Mouse (Mus musculus): ENCODE measurements around the gene Pde3a. TPM values are rescaled to one million over a fixed set of nuclear protein-coding genes. Genes with fewer than 3 reads are reported as not detected.
A peak's percentile ranks its signal among the peaks of the same experiment; 100 is the strongest.

The Pde3a gene
- total and polyA plus RNA-seq, 2 experiments: 0.44 to 1.1 TPM

GRCm38 (mm10) chr6:141254956-141255355 is 5.9 kb downstream of the Pde3a start:
- WGBS: 66% methylated on average over 4 of the region's 4 CpGs
- no peak for TF ChIP-seq CTCF (IDR thresholded peaks at IDR 0.05; ENCODE audit: low read depth, low read length)
- TF ChIP-seq POLR2A (IDR thresholded peaks at IDR 0.05; ENCODE audit: extremely low read depth, insufficient read depth, low read length): no peak
- no peak overlapping the region for H3K27ac ChIP-seq (replicated peaks; ENCODE audit: insufficient read depth, low read depth, low read length)

GRCm38 (mm10) chr6:141256896-141257295 is 7.8 kb downstream of the Pde3a start:
- no peak for TF ChIP-seq CTCF (IDR thresholded peaks at IDR 0.05; ENCODE audit: low read depth, low read length)
- no peak for TF ChIP-seq POLR2A (IDR thresholded peaks at IDR 0.05; ENCODE audit: extremely low read depth, insufficient read depth, low read length)
- H3K27me3 ChIP-seq (ENCODE audit: control insufficient read depth, insufficient read depth, low read length): no peaks in the 10 kb centered on the region
- H3K36me3 ChIP-seq (ENCODE audit: control insufficient read depth, insufficient read depth, low read length): no peaks in the 10 kb centered on the region
- H3K27ac ChIP-seq (replicated peaks; ENCODE audit: insufficient read depth, low read depth, low read length): no peak overlapping the region
- no peak overlapping the region for H3K9ac ChIP-seq (ENCODE audit: low read depth, low read length)
- no peaks in the 10 kb centered on the region for H3K79me2 ChIP-seq (ENCODE audit: control insufficient read depth, insufficient read depth, low read length)
- H3K4me1 ChIP-seq (ENCODE audit: control insufficient read depth, insufficient read depth, low read length): no peaks in the 10 kb centered on the region
- no peak overlapping the region for H3K4me3 ChIP-seq (ENCODE audit: insufficient read depth, low read depth, low read length)
- 69% methylated on average over 8 of the region's 8 CpGs for WGBS
- DNase-seq (ENCODE audit: extremely low read depth, low read depth, low spot score): no peak

More at GRCm38 (mm10) chr6:141254956-141255355, 5.9 kb downstream of the Pde3a start:
- no peaks in the 10 kb centered on the region for H3K79me2 ChIP-seq (ENCODE audit: control insufficient read depth, insufficient read depth, low read length)
- peaks cover 4% of the 10 kb centered on the region for H3K27me3 ChIP-seq (ENCODE audit: control insufficient read depth, insufficient read depth, low read length)
- H3K36me3 ChIP-seq (ENCODE audit: control insufficient read depth, insufficient read depth, low read length): no peaks in the 10 kb centered on the region
- no peak overlapping the region for H3K4me3 ChIP-seq (ENCODE audit: insufficient read depth, low read depth, low read length)
- no peak overlapping the region for H3K9ac ChIP-seq (ENCODE audit: low read depth, low read length)
- H3K4me1 ChIP-seq (ENCODE audit: control insufficient read depth, insufficient read depth, low read length): no peaks in the 10 kb centered on the region
- DNase-seq (ENCODE audit: extremely low read depth, low read depth, low spot score): peak; percentile 5

GRCm38 (mm10) chr6:141257434-141258202 is 8.5 kb downstream of the Pde3a start:
- DNase-seq (ENCODE audit: extremely low read depth, low read depth, low spot score): peak; percentile 45
- no peak overlapping the region for H3K4me3 ChIP-seq (ENCODE audit: insufficient read depth, low read depth, low read length)
- no peaks in the 10 kb centered on the region for H3K79me2 ChIP-seq (ENCODE audit: control insufficient read depth, insufficient read depth, low read length)
- no peak overlapping the region for H3K27ac ChIP-seq (replicated peaks; ENCODE audit: insufficient read depth, low read depth, low read length)
- no peaks in the 10 kb centered on the region for H3K27me3 ChIP-seq (ENCODE audit: control insufficient read depth, insufficient read depth, low read length)
- H3K4me1 ChIP-seq (ENCODE audit: control insufficient read depth, insufficient read depth, low read length): no peaks in the 10 kb centered on the region
- H3K9ac ChIP-seq (ENCODE audit: low read depth, low read length): no peak overlapping the region
- WGBS: 79% methylated on average over 6 of the region's 6 CpGs
- TF ChIP-seq POLR2A (IDR thresholded peaks at IDR 0.05; ENCODE audit: extremely low read depth, insufficient read depth, low read length): no peak
- TF ChIP-seq CTCF (IDR thresholded peaks at IDR 0.05; ENCODE audit: low read depth, low read length): peak; percentile 35; the same call in 1 of the 2 replicates
- H3K36me3 ChIP-seq (ENCODE audit: control insufficient read depth, insufficient read depth, low read length): no peaks in the 10 kb centered on the region

GRCm38 (mm10) chr6:141265257-141265656 is 16.2 kb downstream of the Pde3a start:
- H3K27me3 ChIP-seq (ENCODE audit: control insufficient read depth, insufficient read depth, low read length): no peaks in the 10 kb centered on the region
- no peaks in the 10 kb centered on the region for H3K36me3 ChIP-seq (ENCODE audit: control insufficient read depth, insufficient read depth, low read length)
- DNase-seq (ENCODE audit: extremely low read depth, low read depth, low spot score): no peak
- TF ChIP-seq POLR2A (IDR thresholded peaks at IDR 0.05; ENCODE audit: extremely low read depth, insufficient read depth, low read length): no peak
- no peak for TF ChIP-seq CTCF (IDR thresholded peaks at IDR 0.05; ENCODE audit: low read depth, low read length)
- H3K4me3 ChIP-seq (ENCODE audit: insufficient read depth, low read depth, low read length): no peak overlapping the region
- no peaks in the 10 kb centered on the region for H3K79me2 ChIP-seq (ENCODE audit: control insufficient read depth, insufficient read depth, low read length)
- no peak overlapping the region for H3K9ac ChIP-seq (ENCODE audit: low read depth, low read length)
- H3K4me1 ChIP-seq (ENCODE audit: control insufficient read depth, insufficient read depth, low read length): no peaks in the 10 kb centered on the region
- no peak overlapping the region for H3K27ac ChIP-seq (replicated peaks; ENCODE audit: insufficient read depth, low read depth, low read length)
- whole genome bisulfite sequencing: 92% methylated on average over 4 of the region's 4 CpGs

GRCm38 (mm10) chr6:141267888-141268570 is 19.0 kb downstream of the Pde3a start:
- Histone ChIP-seq H3K27me3 (ENCODE audit: control insufficient read depth, insufficient read depth, low read length) (no peaks in the 10 kb centered on the region), H3K4me1 (ENCODE audit: control insufficient read depth, insufficient read depth, low read length) (no peaks in the 10 kb centered on the region), H3K9ac (ENCODE audit: low read depth, low read length) (no peak overlapping the region), H3K36me3 (ENCODE audit: control insufficient read depth, insufficient read depth, low read length) (no peaks in the 10 kb centered on the region), H3K27ac (replicated peaks; ENCODE audit: insufficient read depth, low read depth, low read length) (no peak overlapping the region), H3K79me2 (ENCODE audit: control insufficient read depth, insufficient read depth, low read length) (no peaks in the 10 kb centered on the region), H3K4me3 (ENCODE audit: insufficient read depth, low read depth, low read length) (no peak overlapping the region)
- no peak for DNase-seq (ENCODE audit: extremely low read depth, low read depth, low spot score)
- TF ChIP-seq CTCF (IDR thresholded peaks at IDR 0.05; ENCODE audit: low read depth, low read length): no peak
- no peak for TF ChIP-seq POLR2A (IDR thresholded peaks at IDR 0.05; ENCODE audit: extremely low read depth, insufficient read depth, low read length)
- WGBS: 85% methylated on average over 11 of the region's 11 CpGs

All from liver, adult 2 months (tissue).